Mouse (Mus musculus): Measurements from ENCODE around the gene Olfr706.
"Not testable (repeated sequence)": the region's sequence is repeated elsewhere in the genome, so short reads cannot be mapped to it uniquely, and the experiment has no call there.

Olfr706 gene

DNA sequence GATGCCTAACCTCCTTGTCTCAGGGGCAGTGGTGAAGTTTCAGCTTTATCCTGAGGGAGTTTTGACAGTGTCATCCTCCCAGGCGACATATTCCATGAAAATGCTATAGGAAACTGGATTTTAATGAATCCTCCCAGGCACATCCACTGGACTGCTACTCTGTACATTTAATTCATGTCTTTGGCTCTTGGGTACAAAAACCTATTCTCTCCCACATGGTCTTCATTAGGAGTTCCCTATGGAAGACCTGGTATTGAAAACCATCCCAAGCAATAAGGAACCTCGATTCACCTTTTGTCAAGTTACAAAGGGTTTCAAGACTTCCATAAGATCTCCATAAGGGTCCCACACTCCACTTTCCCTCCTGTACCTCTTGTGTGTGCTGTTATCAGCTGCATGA is at the start of gene Olfr706:
Gene Olfr706, minus strand, starts transcription at position 101 of the 400 bp plus-strand sequence.
- DNase-seq = no peak

DNA sequence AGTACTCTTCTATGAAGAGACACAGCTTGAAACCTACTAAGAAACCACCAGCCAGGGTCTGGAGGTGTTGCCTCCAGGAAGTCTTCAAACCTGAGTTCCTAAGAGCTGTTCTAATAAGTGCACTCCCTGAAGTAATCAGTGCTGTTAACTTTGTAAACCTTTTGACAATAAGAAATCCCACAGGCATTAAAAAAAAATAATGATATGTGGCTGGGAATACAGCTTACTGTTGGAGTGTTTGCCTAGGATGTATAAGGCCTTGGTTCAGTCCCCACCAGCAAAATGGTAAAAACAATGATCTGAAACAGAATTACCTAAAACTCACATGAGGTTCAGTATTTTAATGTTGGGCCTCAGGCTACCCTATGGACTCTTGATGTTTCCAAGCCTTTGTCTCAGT is 44.2 kb upstream of the Olfr706 start, which contains the start of gene Olfr709-ps1:
Gene Olfr709-ps1, minus strand, starts transcription at position 101 of the 400 bp plus-strand sequence.
- no peak for DNase-seq

DNA sequence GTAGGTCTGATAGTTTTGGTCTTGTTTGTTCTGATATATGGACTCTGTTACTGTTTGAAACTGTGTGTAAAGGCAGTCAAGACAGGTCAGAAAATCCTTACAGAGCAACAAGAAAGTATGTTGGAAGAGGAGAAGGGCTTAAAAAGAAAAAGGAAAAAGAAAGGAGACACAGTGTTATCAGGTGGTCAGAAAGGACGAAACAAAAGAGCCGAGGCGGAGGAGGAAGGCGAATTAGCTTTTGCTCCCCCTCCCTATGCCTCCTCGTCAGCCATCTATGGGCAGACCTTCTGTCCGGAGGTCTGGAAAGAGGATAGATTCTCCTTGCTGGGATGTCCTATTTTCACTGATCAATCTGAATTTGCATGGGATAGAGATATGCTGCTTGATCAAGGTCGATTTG is 33.0 kb upstream of the Olfr706 start:
- not testable (repeated sequence) for DNase-seq

DNA sequence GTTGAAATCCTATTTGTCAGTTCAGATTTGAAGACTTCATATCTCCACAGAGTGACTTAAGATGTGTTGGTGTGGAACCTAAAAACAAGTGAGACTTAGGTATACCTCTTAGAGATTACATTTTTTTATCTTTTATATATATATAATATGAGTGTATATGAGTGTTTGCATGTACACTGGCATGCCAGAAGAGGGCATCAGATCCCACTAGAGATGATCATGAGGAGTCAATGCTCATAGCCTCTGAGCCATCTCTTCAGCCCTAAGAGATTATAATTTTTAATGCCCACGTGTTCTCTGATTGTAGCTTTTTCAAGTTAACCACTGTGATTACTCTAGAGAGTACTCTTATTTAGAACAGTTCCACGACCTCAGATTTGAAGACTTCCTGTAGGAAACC is 19.7 kb upstream of the Olfr706 start, which contains the start of gene Olfr1532-ps1:
Gene Olfr1532-ps1, plus strand, starts transcription at position 326 of the 400 bp plus-strand sequence.
- DNase-seq = no peak

DNA sequence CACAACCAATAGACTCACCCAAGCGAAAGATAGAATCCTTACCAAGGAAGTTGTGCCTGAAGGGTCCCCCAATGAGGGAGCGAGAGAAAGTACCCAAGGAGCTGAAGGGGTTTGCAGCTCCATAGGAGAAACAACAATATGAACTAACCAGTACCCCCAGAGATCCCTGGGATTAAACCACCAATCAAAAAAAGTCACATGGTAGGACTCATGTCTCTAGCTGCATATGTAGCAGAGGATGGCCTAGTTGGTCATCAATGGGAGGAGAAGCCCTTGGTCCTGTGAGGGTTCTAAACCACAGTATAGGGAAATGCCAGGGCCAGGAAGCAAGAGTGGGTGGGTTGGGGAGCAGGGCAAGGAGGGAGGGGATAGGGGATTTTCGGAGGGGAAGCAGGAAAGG is 13.2 kb upstream of the Olfr706 start, which contains the start of gene Olfr707:
Gene Olfr707, minus strand, starts transcription at position 101 of the 400 bp plus-strand sequence.
- not testable (repeated sequence) for DNase-seq

DNA sequence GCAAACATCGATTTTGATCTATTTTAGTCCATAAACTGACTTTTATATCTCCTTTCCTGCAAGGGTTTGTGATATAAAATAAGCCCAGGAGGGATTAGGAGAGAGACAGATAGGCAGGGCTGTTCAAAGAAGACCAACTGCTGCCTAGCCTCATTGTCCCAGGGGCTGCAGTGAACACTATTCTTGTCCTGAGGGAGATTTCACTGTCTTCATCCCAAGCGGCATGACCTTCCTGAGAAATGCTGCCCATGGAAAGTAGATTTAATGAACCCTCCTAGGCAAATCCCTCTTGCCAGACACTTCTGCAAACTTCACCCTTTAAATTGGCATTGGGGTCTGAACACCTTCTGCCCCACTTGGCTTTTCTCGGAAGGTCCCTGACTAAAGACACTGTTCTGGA is 11.2 kb downstream of the Olfr706 start, which contains the start of gene Olfr705:
Gene Olfr705, minus strand, starts transcription at position 101 of the 400 bp plus-strand sequence.
- DNase-seq = no peak

DNA sequence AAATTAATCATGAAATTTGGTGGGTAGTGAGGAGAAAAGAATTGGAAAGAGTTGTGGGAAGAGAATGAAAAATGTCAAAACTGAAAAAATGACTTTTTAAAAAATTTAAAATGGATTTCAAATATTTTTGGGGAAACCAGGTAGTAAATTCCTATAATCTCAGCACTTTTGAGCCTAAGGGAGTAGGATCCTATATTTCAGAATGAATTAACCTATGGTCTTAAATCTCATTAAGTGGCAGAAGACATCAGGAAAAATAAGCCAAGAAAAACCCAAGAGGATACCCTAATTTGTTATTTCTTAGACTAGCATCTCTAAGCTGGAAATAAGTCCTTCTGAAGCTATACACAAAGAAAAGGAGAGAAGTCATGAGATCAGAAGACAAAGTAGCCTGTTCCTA is 25.1 kb downstream of the Olfr706 start, which contains the start of gene Olfr704:
Gene Olfr704, plus strand, starts transcription at position 301 of the 400 bp plus-strand sequence.
- no peak for DNase-seq

DNA sequence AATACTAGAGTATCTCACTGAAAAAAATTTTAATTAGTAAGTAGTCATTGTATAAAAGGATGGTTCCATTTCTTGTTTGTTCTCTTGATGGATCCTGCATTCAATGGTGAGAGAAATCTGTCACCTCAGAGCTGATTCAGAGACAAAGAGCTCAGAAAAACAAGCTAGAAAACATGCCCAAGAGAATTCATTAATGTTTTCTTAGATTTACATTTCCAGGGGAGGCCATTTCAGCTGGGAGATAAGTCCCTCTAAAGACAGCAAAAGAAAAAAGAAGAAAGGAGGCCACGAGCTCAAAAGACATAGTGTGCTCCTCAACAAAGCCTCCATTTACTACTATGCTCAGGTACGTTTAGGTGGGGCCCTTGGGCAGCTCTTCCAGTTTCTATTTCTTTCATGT is 44.9 kb downstream of the Olfr706 start, which contains the start of gene Olfr703:
Gene Olfr703, plus strand, starts transcription at position 301 of the 400 bp plus-strand sequence.
- DNase-seq = no peak

DNA sequence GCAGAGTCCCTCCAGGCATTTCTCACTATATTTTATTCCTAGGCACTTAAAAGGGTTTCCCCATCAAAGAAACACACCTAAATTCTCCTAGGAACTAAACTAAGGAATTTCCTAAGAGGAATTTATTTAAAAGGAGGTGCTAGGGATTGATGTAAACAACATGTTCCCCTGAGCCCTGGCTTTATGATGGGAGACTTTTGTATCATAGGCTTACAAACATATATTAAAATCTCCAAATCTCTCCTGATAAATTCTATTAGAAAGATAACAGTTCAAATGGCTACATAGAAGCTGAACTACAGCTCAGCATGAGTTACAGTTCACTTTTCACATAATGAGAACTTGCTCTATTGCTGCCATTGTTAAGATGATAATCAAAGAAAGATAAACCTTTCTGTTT is 54.2 kb downstream of the Olfr706 start, which contains the start of gene Olfr702:
Gene Olfr702, minus strand, starts transcription at position 101 of the 400 bp plus-strand sequence.
- DNase-seq = no peak
